Mouse (Mus musculus) Patski (cell line): ENCODE results near the gene Anks1. TPM values are rescaled to one million over a fixed set of nuclear protein-coding genes. Genes with fewer than 3 reads are reported as not detected.
A peak's percentile ranks its signal among the peaks of the same experiment; 100 is the strongest.

ENCODE experiments used
- ATAC-seq: fragments of 100-300 bp; one replicate; pipeline ENCODE4 v1.8.0; 2021
- CTCF ChIA-PET: fragments of 350-600 bp; sonication (Branson Sonifier 250); formaldehyde crosslinking; loops from one replicate; lab custom pipeline; 2022; ENCODE audit warnings: inconsistent platforms; lab: Charles Lee
- POLR2A ChIA-PET: fragments of 350-600 bp; sonication (Branson Sonifier 250); formaldehyde crosslinking; loops from one replicate; lab custom pipeline; 2022; ENCODE audit warnings: antibody characterized with exemption, inconsistent platforms; lab: Charles Lee
- DNase-seq: peaks from one replicate; pipeline ENCODE4 v3.0.0-alpha.2; 2011; ENCODE audit warnings: low read depth, low spot score
- H3K27me3 ChIP-seq: fragments of 371-371 bp; one replicate; pipeline ENCODE4 v1.5.1; 2021
- CTCF ChIP-seq: fragments of 100-300 bp; IDR thresholded peaks from one replicate; pipeline ENCODE4 v1.5.1; 2021
- in situ Hi-C: fragments of 300-500 bp; cut with MboI; formaldehyde crosslinking; loops from 3 replicates; pipeline ENCODE4 v1.11.1; 2018; ENCODE audit warnings: low pct_unique_long_range_greater_than_20kb, mixed read lengths
- polyA plus RNA-seq: library from polyadenylated mRNA; unstranded; gene quantifications from one replicate; pipeline ENCODE4 v1.2.3, GENCODE M21; 2021

Gene Anks1
- polyA plus RNA-seq, 1 experiment from 2014 or later: 15.3 TPM

DNA sequence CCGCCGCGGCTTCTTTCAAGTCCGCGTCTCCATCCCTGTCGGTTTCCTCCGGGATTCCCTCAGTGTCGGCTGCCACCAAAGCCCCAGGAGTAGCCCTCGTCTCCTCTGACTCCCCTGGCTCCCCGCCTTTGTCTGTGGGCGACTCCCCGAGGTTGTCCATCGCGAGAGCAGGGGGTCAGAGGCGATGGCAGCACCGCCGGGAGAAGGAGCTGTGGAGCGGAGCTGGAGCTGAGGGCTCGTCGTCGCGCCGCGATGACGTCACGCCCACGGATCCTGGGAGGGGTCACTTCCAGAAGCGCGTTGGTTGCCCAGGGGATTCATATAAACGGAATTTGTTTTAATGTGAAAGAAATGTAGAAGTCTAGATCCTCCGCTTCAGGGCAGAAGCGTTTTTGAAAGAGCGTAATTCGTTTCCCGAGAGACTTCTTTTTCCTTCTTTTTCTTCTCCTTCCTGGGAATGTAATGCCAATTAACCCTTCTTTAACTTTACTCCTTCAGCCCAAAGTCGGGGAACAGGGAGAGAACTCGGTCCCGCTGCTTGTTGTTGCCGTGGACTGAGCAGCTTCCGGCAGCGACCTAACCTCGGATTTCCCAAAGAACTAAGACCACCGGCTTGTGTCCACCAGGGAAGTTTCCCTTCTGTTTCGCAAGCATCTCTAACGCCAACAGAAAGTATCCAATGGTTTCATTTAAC, 1.4 kb upstream of the Anks1 start:
- peak; percentile 53 for DNase-seq
- peak; percentile 60 for ATAC-seq
- in situ Hi-C loops: loop anchor here (5.0 kb wide), 2 partner anchors 80 to 165 kb away; no protein-coding TSS in a partner anchor

DNA sequence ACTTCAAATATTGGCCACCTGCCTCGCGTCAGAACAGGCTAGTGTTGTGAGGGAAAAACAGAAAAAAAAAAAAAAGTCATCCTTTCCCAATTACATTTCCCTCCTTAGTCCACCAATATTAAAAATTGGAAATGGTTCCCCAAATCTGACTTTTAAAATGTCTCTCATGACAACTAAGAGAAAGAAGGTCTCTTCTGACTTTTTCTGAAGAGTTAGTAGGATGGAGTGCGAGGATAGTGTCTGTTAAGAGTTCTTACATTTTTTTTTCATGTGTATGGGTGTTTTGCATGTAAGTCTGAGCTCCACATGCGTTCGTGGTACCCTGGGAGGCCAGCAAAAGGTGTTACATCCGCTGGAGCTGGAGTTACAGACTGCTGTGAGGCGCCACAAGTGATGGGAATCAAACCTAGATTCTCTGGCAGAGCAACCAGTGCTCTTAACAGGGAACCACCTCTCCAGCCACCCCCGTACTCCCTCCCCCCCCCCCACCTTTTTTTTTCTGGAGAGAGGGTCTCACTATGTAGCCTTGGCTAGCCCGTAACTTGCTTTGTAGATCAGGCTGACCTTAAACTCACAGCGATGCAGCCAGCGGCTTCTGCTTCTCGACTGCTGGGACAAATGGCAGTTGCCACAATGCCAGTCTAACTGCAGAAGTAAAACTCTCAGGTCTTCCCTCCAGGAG, 759 bp upstream of the Anks1 start:
- DNase-seq (no peak), ATAC-seq (peak; percentile 52)
- no peaks in the 10 kb centered on the region for H3K27me3 ChIP-seq
- POLR2A ChIA-PET: interaction anchor here (0.6 to 1.0 kb wide), 4 partner anchors 64 to 245 kb away, joined by 3 to 11 read pairs (median 6); no protein-coding TSS in a partner anchor
- CTCF ChIA-PET: no interaction called here
- no peak for TF ChIP-seq CTCF
- in situ Hi-C loops: loop anchor here (5.0 kb wide), 2 partner anchors 79 to 164 kb away; no protein-coding TSS in a partner anchor

More for the DNA sequence above, 1.4 kb upstream of the Anks1 start:
- ChIA-PET CTCF (no interaction called here), POLR2A (interaction anchor here (0.7 to 1.0 kb wide), 2 partner anchors 85 to 245 kb away, joined by 4 to 8 read pairs; no protein-coding TSS in a partner anchor)
- H3K27me3 ChIP-seq: no peaks in the 10 kb centered on the region
- peak; percentile 52 for TF ChIP-seq CTCF

DNA sequence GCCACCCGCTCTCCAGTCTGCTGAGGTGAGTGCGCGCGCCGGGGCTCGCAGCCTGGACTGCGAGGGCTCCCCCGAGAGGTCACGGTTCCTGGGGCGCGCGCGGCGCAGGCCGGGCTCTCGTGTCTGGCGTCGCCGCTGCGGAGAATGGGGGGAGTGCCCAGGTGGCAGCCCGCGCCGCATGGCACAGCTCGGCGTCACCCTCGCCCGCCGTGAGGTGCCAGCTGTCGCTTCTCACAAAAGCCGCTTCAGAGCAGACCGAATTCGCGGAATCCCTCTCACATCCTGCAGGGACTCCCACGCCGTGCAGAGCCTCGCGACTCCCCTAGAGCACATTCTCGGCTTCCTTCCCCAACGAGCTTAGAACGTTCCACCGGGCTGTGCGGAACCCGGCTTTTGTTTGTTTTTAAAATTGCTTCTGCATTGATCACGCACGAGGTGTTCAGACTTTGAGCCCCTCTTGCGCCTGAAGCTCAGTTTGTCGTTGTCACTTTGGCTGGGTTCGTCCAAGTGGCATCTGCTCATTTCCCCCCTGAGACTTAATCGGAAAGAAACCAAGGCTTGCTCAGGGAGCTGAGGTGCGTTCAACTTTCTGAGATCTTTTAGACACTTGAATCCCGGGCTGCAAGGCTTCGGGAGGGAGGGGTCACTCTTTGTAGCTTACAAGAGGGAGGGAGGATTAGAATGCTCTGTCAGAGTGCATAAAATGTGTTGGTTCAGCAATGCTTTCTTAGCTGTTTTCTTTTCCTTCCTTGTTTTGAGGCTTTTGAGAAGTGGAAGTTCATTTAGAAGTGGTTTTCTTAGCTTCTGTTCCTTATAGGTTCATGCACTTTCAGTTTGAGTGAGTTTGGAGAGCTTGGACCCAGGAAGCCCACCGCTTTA, 755 bp downstream of the Anks1 start, which contains the start of gene Taf11:
Taf11 (minus strand) TSS at position 223 of the 879 bp plus-strand sequence.
- POLR2A ChIA-PET: interaction anchor here (1.0 kb wide), 1 partner anchor 36 kb away, joined by 3 read pairs; no protein-coding TSS in a partner anchor
- no peak for TF ChIP-seq CTCF
- DNase-seq (no peak), ATAC-seq (peak; percentile 17)
- in situ Hi-C loops: loop anchor here (5.0 kb wide), 2 partner anchors 77 to 162 kb away; no protein-coding TSS in a partner anchor
- no peaks in the 10 kb centered on the region for H3K27me3 ChIP-seq
- CTCF ChIA-PET: interaction anchor here (0.8 kb wide), 1 partner anchor 76 kb away, joined by 3 read pairs; no protein-coding TSS in a partner anchor

DNA sequence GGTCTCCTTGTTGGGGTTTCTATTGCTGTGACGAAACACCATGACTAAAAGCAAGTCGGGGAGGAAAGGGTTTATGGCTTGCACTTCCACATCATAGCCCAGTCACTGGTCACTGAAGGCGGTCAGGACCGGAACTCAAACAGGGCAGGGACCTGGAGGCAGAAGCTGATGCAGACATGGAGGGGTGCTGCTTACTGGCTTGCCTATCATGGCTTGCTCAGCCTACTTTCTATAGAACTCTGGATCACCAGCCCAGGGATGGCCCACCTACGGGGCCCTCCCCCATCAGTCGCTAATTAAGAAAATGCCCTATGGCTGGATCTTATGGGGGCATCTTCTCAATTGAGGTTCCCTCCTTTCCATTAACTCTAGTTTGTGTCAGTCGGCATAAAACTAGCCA, 2.3 kb downstream of the Anks1 start:
- ATAC-seq (no peak), DNase-seq (no peak)
- CTCF ChIA-PET: no interaction called here
- no peak for TF ChIP-seq CTCF
- no peaks in the 10 kb centered on the region for H3K27me3 ChIP-seq
- in situ Hi-C loops: no loop called here
- POLR2A ChIA-PET: no interaction called here

DNA sequence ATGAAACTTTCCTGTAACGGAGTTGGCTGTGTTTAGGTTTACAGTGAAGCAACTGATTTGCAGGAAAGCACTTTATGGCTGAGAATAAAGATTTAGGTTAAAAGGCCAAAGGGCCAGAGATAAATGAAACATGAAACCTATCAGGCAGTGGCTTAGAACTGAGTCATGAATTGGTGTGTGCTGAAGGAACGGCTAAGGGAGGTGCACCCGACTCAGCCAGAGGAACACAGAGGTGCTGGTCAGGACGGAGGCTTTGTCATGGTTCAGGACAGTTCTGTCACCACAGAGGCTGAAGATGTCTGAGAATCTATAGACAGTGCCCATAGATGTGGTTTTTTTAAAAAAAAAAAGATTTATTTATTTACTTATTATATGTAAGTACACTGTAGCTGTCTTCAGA, 5.6 kb downstream of the Anks1 start:
- no peak for ATAC-seq

DNA sequence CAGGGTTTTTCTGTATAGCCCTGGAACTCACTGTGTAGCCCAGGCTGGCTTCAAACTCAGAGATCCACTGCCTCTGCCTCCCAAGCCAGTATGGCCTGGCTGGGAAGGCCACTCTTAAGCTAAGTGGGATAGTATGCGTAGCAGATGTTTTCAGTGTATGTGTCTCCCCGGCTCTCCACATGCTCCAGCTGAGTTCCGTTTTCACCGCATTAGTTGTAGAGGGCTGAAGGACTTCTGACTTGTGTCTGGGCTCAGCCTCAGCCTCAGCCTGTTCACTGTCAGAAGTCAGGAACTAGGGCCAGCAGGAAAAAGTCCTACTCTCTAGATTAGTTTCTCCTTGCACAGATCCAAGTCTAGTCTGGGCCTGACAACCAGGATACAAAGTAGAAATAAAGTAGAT, 7.3 kb downstream of the Anks1 start:
- POLR2A ChIA-PET: no interaction called here
- in situ Hi-C loops: no loop called here

More for the DNA sequence above, 5.6 kb downstream of the Anks1 start:
- no peaks in the 10 kb centered on the region for H3K27me3 ChIP-seq
- POLR2A ChIA-PET: interaction anchor here (0.6 kb wide), 1 partner anchor 9 kb away, joined by 3 read pairs; no protein-coding TSS in a partner anchor
- CTCF ChIA-PET: no interaction called here
- DNase-seq: no peak
- TF ChIP-seq CTCF: no peak
- in situ Hi-C loops: no loop called here

DNA sequence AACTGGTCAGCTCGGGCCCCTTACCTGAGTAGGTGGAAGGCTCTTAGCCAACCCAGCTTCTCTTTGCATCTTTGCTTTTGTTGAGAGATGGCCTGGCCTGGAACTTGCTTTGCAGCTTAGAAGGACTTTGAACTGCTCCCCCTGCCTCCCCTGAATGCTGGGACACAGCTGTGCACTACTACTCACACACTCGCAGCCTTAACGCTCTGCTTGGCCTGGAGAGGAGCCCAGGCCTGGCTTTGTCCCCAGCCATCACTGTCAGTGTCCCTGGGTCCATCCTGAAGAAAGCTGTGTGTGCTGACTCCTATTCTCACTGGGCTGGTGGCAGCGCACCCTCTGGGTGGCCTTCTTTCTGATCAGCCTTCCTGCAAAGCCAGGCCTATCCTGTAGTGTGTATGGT, 11.6 kb downstream of the Anks1 start:
- no peak for TF ChIP-seq CTCF
- CTCF ChIA-PET: no interaction called here
- POLR2A ChIA-PET: no interaction called here
- ATAC-seq (no peak), DNase-seq (no peak)
- in situ Hi-C loops: no loop called here
- no peaks in the 10 kb centered on the region for H3K27me3 ChIP-seq

More for the DNA sequence above, 7.3 kb downstream of the Anks1 start:
- no peaks in the 10 kb centered on the region for H3K27me3 ChIP-seq
- TF ChIP-seq CTCF: no peak
- DNase-seq: no peak
- CTCF ChIA-PET: no interaction called here
- no peak for ATAC-seq

DNA sequence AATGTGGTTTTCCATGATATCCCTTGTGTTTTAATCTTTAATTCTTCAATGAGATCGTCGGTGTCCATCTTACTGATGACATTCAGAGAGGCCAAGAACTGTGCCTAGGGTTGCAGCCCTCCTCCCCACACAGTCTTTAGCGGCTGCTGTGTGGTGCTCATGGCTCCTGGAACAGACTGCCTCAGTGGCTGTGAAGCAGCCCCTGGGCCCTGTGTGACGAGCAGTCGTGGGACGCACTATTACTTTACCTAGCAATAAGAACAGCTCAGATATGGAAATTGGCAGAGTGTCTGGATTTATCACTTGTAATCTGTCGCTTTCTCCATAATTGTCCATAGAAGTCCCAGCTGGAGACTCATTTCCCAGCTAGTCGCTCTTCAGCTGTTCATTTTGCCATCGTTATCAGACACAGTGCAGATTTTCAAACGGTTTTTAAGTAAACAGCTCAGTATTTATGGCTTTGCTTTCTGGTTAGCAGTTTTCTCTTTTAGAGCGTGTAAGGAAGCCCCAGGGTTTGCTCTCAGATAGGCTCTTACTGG, 13.1 kb downstream of the Anks1 start:
- ATAC-seq: no peak
- no peak for TF ChIP-seq CTCF
- CTCF ChIA-PET: interaction anchor here (1.8 kb wide), 1 partner anchor 16 kb away, joined by 6 read pairs; no protein-coding TSS in a partner anchor
- POLR2A ChIA-PET: no interaction called here
- DNase-seq: no peak
- in situ Hi-C loops: no loop called here
- H3K27me3 ChIP-seq: no peaks in the 10 kb centered on the region

DNA sequence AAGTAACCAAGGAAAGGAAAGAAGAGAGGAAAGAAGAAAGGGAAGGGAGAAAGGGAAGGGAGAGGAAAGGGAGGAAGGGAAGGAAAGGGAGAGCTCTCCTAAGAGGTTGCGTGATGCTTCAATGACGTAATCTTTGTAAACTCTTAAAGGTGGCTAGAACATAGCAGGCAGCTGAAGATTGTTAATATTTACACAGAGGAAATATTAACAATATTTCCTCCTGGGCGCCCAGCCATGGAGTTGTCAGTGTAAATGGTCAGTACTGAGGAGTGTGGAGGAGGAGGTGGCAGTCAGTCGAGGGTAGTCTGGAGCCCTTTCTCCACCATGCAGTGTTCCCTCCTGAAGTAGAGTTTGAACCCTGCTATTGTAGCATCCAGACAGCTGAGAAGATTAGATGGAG, 15.9 kb downstream of the Anks1 start:
- CTCF ChIA-PET: interaction anchor here (1.8 kb wide), 1 partner anchor 58 kb away, joined by 5 read pairs; no protein-coding TSS in a partner anchor
- no peak for ATAC-seq
- H3K27me3 ChIP-seq: no peaks in the 10 kb centered on the region

More for the DNA sequence above, 15.9 kb downstream of the Anks1 start:
- no peak for TF ChIP-seq CTCF
- in situ Hi-C loops: no loop called here
- POLR2A ChIA-PET: no interaction called here
- no peak for DNase-seq
